Mouse (Mus musculus) WW6 (cell line): ENCODE results near the gene Rfk.

Experiments used
- DNase-seq: peaks from one replicate; pipeline ENCODE4 v3.0.0-alpha.2; 2013; ENCODE audit warnings: low read depth, low spot score

Gene Rfk

GRCm38 (mm10) chr19:17385022-17385421, 8.8 kb upstream of the Rfk start:
- DNase-seq, result no peak

- DNase-seq, result no peak
These were observed 8.4 kb upstream of the Rfk start for GRCm38 (mm10) chr19:17385426-17385825.

- no peak for DNase-seq
These were observed 7.4 kb upstream of the Rfk start for GRCm38 (mm10) chr19:17386424-17386823.

GRCm38 (mm10) chr19:17388404-17388803, 5.4 kb upstream of the Rfk start:
- no peak for DNase-seq

GRCm38 (mm10) chr19:17392866-17393265, 977 bp upstream of the Rfk start:
- DNase-seq, result no peak

GRCm38 (mm10) chr19:17396802-17397201, 3.0 kb downstream of the Rfk start:
- no peak for DNase-seq

GRCm38 (mm10) chr19:17397922-17398321, 4.1 kb downstream of the Rfk start:
- DNase-seq, result no peak

GRCm38 (mm10) chr19:17399965-17400364, 6.1 kb downstream of the Rfk start:
- DNase-seq, result no peak

GRCm38 (mm10) chr19:17400571-17400970, 6.7 kb downstream of the Rfk start:
- no peak for DNase-seq

GRCm38 (mm10) chr19:17403175-17403574, 9.3 kb downstream of the Rfk start:
- no peak for DNase-seq

- no peak for DNase-seq
These were observed 13.0 kb downstream of the Rfk start for GRCm38 (mm10) chr19:17406823-17407222.

- DNase-seq, result no peak
These were observed 14.7 kb downstream of the Rfk start for GRCm38 (mm10) chr19:17408591-17408990.

GRCm38 (mm10) chr19:17409351-17409750, 15.5 kb downstream of the Rfk start:
- DNase-seq, result no peak

- no peak for DNase-seq
These were observed 16.7 kb downstream of the Rfk start for GRCm38 (mm10) chr19:17410465-17411065.

GRCm38 (mm10) chr19:17412915-17413459, 19.1 kb downstream of the Rfk start:
- no peak for DNase-seq

- DNase-seq, result no peak
These were observed 24.0 kb downstream of the Rfk start for GRCm38 (mm10) chr19:17417855-17418254.

- DNase-seq, result no peak
These were observed 29.5 kb downstream of the Rfk start for GRCm38 (mm10) chr19:17423306-17423705.

- DNase-seq, result no peak
These were observed 34.1 kb downstream of the Rfk start for GRCm38 (mm10) chr19:17427824-17428560.

- DNase-seq, result no peak
These were observed 34.7 kb downstream of the Rfk start for GRCm38 (mm10) chr19:17428561-17428914.

GRCm38 (mm10) chr19:17436651-17437050, 42.8 kb downstream of the Rfk start:
- no peak for DNase-seq

GRCm38 (mm10) chr19:17439476-17440189, 45.8 kb downstream of the Rfk start:
- no peak for DNase-seq

GRCm38 (mm10) chr19:17443581-17443980, 49.7 kb downstream of the Rfk start:
- no peak for DNase-seq
